In genomic region chr1:157137854-157138241, GRCm38 (mm10) we compare ENCODE assay signal across 22 mouse cellular contexts. TPM values are rescaled to one million over a fixed set of nuclear protein-coding genes. Genes with fewer than 3 reads are reported as not detected.
"Had no signal": no experiment of that assay in that cellular context is flagged by ENCODE, and none has a peak within 500 bp of the region (broad histone marks: within the 10 kb centered on the region; RNA-seq: fewer than 3 reads in every experiment).

No protein-coding gene starts in this region.

- ATAC-seq: midbrain, embryonic 16.5 days had no signal

- H3K4me2 ChIP-seq: midbrain, embryonic 12.5 days; neural tube, embryonic 13.5 days; neural tube, embryonic 15.5 days had no signal

- H3K27me3 ChIP-seq: midbrain, embryonic 12.5 days; neural tube, embryonic 13.5 days; neural tube, embryonic 15.5 days had no signal

- DNase-seq: right cerebral cortex, adult 18-20 months; right cerebral cortex, postnatal 25 days; spleen, adult 18-20 months; thymus, adult 18-20 months; thymus, postnatal 14 days; thymus, postnatal 36 days had no signal

- H3K27ac ChIP-seq: midbrain, embryonic 10.5 days; midbrain, embryonic 12.5 days; neural tube, embryonic 13.5 days; neural tube, embryonic 15.5 days had no signal

- H3K4me3 ChIP-seq: midbrain, embryonic 10.5 days; midbrain, embryonic 12.5 days; myocyte; neural tube, embryonic 13.5 days; neural tube, embryonic 15.5 days had no signal

- H3K9me3 ChIP-seq: midbrain, embryonic 10.5 days; midbrain, embryonic 12.5 days; neural tube, embryonic 13.5 days; neural tube, embryonic 15.5 days had no signal

- H3K9ac ChIP-seq: midbrain, embryonic 12.5 days; neural tube, embryonic 13.5 days; neural tube, embryonic 15.5 days had no signal

- H3K4me1 ChIP-seq: midbrain, embryonic 10.5 days; midbrain, embryonic 12.5 days had no signal

RNA-seq across cellular contexts. Expression of gene Tex35, which starts 29.4 kb away (rescaled TPM):
- total RNA-seq: megakaryocyte, adult 5-6 weeks; megakaryocyte-erythroid progenitor cell, adult 5-6 weeks had no signal
- polyA plus RNA-seq: liver, embryonic 16.5 days; lung, postnatal 0 days; midbrain, embryonic 10.5 days; midbrain, embryonic 12.5 days; midbrain, embryonic 14.5 days; midbrain, embryonic 16.5 days; neural tube, embryonic 11.5 days; neural tube, embryonic 13.5 days; neural tube, embryonic 15.5 days; small intestine, adult 2 months; stomach, embryonic 14.5 days; stomach, embryonic 16.5 days; thymus, postnatal 0 days had no signal
